In genomic region chr10:41303639-41304444, GRCm38 (mm10) we compare ENCODE assay signal across 8 mouse cellular contexts. TPM values are rescaled to one million over a fixed set of nuclear protein-coding genes. Genes with fewer than 3 reads are reported as not detected.
DNase-seq lines count a peak whose midpoint lies in the region; ATAC-seq lines count a peak whose summit lies in the region.

Ak9 (plus strand) TSS chr10:41303980.

- ATAC-seq in embryonic facial prominence, embryonic 12.5 days (ENCODE audit: insufficient number of reproducible peaks, insufficient read depth, low FRiP score, low TSS enrichment) = peak; percentile 53; the same call in 1 of the 2 replicates
- peak; percentile 73 for ATAC-seq in midbrain, embryonic 12.5 days (ENCODE audit: low FRiP score, low read depth)

- peak within 1 kb of the TSS; percentile 83 for H3K4me2 ChIP-seq in embryonic facial prominence, embryonic 12.5 days (replicated peaks)
- peak within 1 kb of the TSS; percentile 83 for H3K4me2 ChIP-seq in midbrain, embryonic 12.5 days (replicated peaks)

- H3K36me3 ChIP-seq in embryonic facial prominence, embryonic 12.5 days = no peaks in the 10 kb centered on the region
- H3K36me3 ChIP-seq in limb, embryonic 10.5 days = no peaks in the 10 kb centered on the region
- no peaks in the 10 kb centered on the region for H3K36me3 ChIP-seq in midbrain, embryonic 12.5 days

- H3K27ac ChIP-seq in embryonic facial prominence, embryonic 12.5 days = peak within 1 kb of the TSS; percentile 46; the same call in 1 of the 2 replicates
- peak within 1 kb of the TSS; percentile 78 for H3K27ac ChIP-seq in limb, embryonic 10.5 days
- H3K27ac ChIP-seq in midbrain, embryonic 12.5 days (replicated peaks) = peak within 1 kb of the TSS; percentile 66; the same call in 1 of the 2 replicates

- H3K4me3 ChIP-seq in embryonic facial prominence, embryonic 12.5 days = peak within 1 kb of the TSS; percentile 96
- H3K4me3 ChIP-seq in limb, embryonic 10.5 days = peak within 1 kb of the TSS; percentile 83
- H3K4me3 ChIP-seq in midbrain, embryonic 12.5 days = peak within 1 kb of the TSS; percentile 96

- H3K4me1 ChIP-seq in embryonic facial prominence, embryonic 12.5 days = peaks cover 5% of the 10 kb centered on the region; the same call in 1 of the 2 replicates
- peaks cover 5% of the 10 kb centered on the region for H3K4me1 ChIP-seq in limb, embryonic 10.5 days
- peaks cover 9% of the 10 kb centered on the region for H3K4me1 ChIP-seq in midbrain, embryonic 12.5 days

- no peaks in the 10 kb centered on the region for H3K9me3 ChIP-seq in embryonic facial prominence, embryonic 12.5 days
- no peaks in the 10 kb centered on the region for H3K9me3 ChIP-seq in limb, embryonic 10.5 days (replicated peaks)
- H3K9me3 ChIP-seq in midbrain, embryonic 12.5 days = no peaks in the 10 kb centered on the region

- H3K9ac ChIP-seq in embryonic facial prominence, embryonic 12.5 days = peak within 1 kb of the TSS; percentile 72
- H3K9ac ChIP-seq in midbrain, embryonic 12.5 days (replicated peaks) = peak within 1 kb of the TSS; percentile 80

- no peaks in the 10 kb centered on the region for H3K27me3 ChIP-seq in embryonic facial prominence, embryonic 12.5 days
- H3K27me3 ChIP-seq in limb, embryonic 10.5 days (ENCODE audit: low read depth, poor library complexity, severe bottlenecking) = no peaks in the 10 kb centered on the region
- no peaks in the 10 kb centered on the region for H3K27me3 ChIP-seq in midbrain, embryonic 12.5 days

- under 1% methylated on average over 25 of the region's 25 CpGs for WGBS in embryonic facial prominence, embryonic 12.5 days
- 1% methylated on average over 25 of the region's 25 CpGs for WGBS in limb, embryonic 10.5 days
- WGBS in midbrain, embryonic 12.5 days = under 1% methylated on average over 25 of the region's 25 CpGs

- peak; percentile 68 for DNase-seq in 3134 (ENCODE audit: extremely low read depth, insufficient read length, low spot score)
- peak; percentile 87 for DNase-seq in adrenal gland, postnatal 25 days
- peak; percentile 92 for DNase-seq in heart, adult 18-20 months
- DNase-seq in kidney, adult 18-20 months = peak; percentile 93
- peak; percentile 86 for DNase-seq in limb, embryonic 10.5 days (ENCODE audit: low spot score)
- peak; percentile 71 for DNase-seq in skeletal muscle tissue, adult 2 months (ENCODE audit: low read depth, low spot score)

RNA-seq across cellular contexts. Expression of gene Ak9, which starts in this region (rescaled TPM):
- 0.06 TPM in 1 of 2 replicates, not detected in the other for total RNA-seq in adrenal gland, postnatal 25 days (2021)
- 0.04 TPM in 1 of 2 replicates, not detected in the other for polyA plus RNA-seq in embryonic facial prominence, embryonic 12.5 days (2016; fragmentation: Nextera tagmentation; extraction: Ambion mirVana)
- total RNA-seq in heart, adult 18-20 months (2021) = under 1 TPM in 1 of 2 experiments, not detected in 1; 0.05 TPM
- polyA plus RNA-seq in limb, embryonic 10.5 days (2016; fragmentation: Nextera tagmentation; extraction: Ambion mirVana) = not detected in 2 replicates
- polyA plus RNA-seq in midbrain, embryonic 12.5 days (2016; fragmentation: Nextera tagmentation; extraction: Ambion mirVana) = 0.08 TPM in 1 of 2 replicates, not detected in the other

Comparison
In these comparisons a context has a peak if more than half of its experiments do, and no peak if none do; other contexts are left out.
1. Peak in every context shown above with its lines: DNase-seq, ATAC-seq, H3K4me3 ChIP-seq and H3K27ac ChIP-seq.
2. Peak in DNase-seq in adrenal gland, postnatal 25 days; RNA of the gene not detected or under 1 TPM.
3. Peak in ATAC-seq, H3K4me3 ChIP-seq, H3K27ac ChIP-seq, H3K9ac ChIP-seq and H3K4me2 ChIP-seq in embryonic facial prominence, embryonic 12.5 days; RNA of the gene not detected or under 1 TPM.
4. Peak in DNase-seq in heart, adult 18-20 months; RNA of the gene not detected or under 1 TPM.
5. Peak in DNase-seq, H3K4me3 ChIP-seq and H3K27ac ChIP-seq in limb, embryonic 10.5 days; RNA of the gene not detected or under 1 TPM.
6. Peak in ATAC-seq, H3K4me3 ChIP-seq, H3K27ac ChIP-seq, H3K9ac ChIP-seq and H3K4me2 ChIP-seq in midbrain, embryonic 12.5 days; RNA of the gene not detected or under 1 TPM.